Mouse (Mus musculus): ENCODE measurements around the gene Lrrc63.

GRCm38 (mm10) chr14:75176425-75177045 is 45.9 kb upstream of the Lrrc63 start:
- TF ChIP-seq POLR2A (IDR thresholded peaks at IDR 0.05; ENCODE audit: extremely low read depth, insufficient read depth, low read length), result no peak
- no peak for TF ChIP-seq CTCF (IDR thresholded peaks at IDR 0.05; ENCODE audit: extremely low read depth, insufficient read depth, low read length)
